ENCODE assay signal across 28 mouse cellular contexts in genomic region chr7:133870265-133870664, GRCm38 (mm10).
"Had no signal": no experiment of that assay in that cellular context is flagged by ENCODE, and none has a peak within 500 bp of the region (broad histone marks: within the 10 kb centered on the region; RNA-seq: fewer than 3 reads in every experiment).

No protein-coding gene starts in this region.

- H3K4me3 ChIP-seq: embryonic facial prominence, embryonic 10.5 days; embryonic facial prominence, embryonic 12.5 days; embryonic facial prominence, embryonic 13.5 days; embryonic facial prominence, embryonic 15.5 days; erythroblast, embryonic 14.5 days; forebrain, embryonic 10.5 days; forebrain, embryonic 12.5 days; forebrain, embryonic 13.5 days; forebrain, embryonic 15.5 days; gastrocnemius, adult 2 months; heart, adult 2 months; heart, embryonic 10.5 days had no signal

- ATAC-seq: forebrain, embryonic 13.5 days; forebrain, embryonic 14.5 days; forebrain, embryonic 15.5 days; forebrain, embryonic 16.5 days; forebrain, postnatal 0 days had no signal

- DNase-seq: cerebellum, adult 9-10 months; cerebellum, adult 9-11 months; cerebellum, postnatal 10 days; cerebellum, postnatal 14 days; cerebellum, postnatal 25 days; cerebellum, postnatal 36 days; embryo, embryonic 11 days; forebrain, postnatal 0 days; gastrocnemius, adult 2 months; gastrocnemius, postnatal 10 days; gastrocnemius, postnatal 14 days; gastrocnemius, postnatal 25 days; gastrocnemius, postnatal 36 days; heart, adult 11 months; heart, adult 18-20 months; heart, adult 2 months had no signal

- H3K36me3 ChIP-seq: embryonic facial prominence, embryonic 10.5 days; embryonic facial prominence, embryonic 12.5 days; embryonic facial prominence, embryonic 13.5 days; embryonic facial prominence, embryonic 15.5 days; forebrain, embryonic 10.5 days; forebrain, embryonic 12.5 days; forebrain, embryonic 15.5 days; heart, embryonic 10.5 days had no signal

- H3K4me2 ChIP-seq: embryonic facial prominence, embryonic 12.5 days; embryonic facial prominence, embryonic 13.5 days; embryonic facial prominence, embryonic 15.5 days; forebrain, embryonic 12.5 days; forebrain, embryonic 13.5 days; forebrain, embryonic 15.5 days had no signal

- H3K27me3 ChIP-seq: embryonic facial prominence, embryonic 12.5 days; embryonic facial prominence, embryonic 13.5 days; forebrain, embryonic 12.5 days; forebrain, embryonic 13.5 days; forebrain, embryonic 15.5 days had no signal
